Mouse (Mus musculus) bone marrow, adult 2 months (tissue): ENCODE data around the gene Dnal4.

ENCODE experiments used
- CTCF ChIP-seq: fragments of 200-500 bp; IDR thresholded peaks from 2 replicates; pipeline ENCODE4 v1.5.1; 2011; ENCODE audit warnings: low read length, control low read depth; ENCODE audit not compliant: control insufficient read depth, insufficient read depth
- POLR2A ChIP-seq: fragments of 200-500 bp; IDR thresholded peaks from 2 replicates; pipeline ENCODE4 v1.6.1; 2011; ENCODE audit warnings: low read depth, mild to moderate bottlenecking, control low read depth, low read length, borderline replicate concordance; ENCODE audit not compliant: control insufficient read depth

DNA sequence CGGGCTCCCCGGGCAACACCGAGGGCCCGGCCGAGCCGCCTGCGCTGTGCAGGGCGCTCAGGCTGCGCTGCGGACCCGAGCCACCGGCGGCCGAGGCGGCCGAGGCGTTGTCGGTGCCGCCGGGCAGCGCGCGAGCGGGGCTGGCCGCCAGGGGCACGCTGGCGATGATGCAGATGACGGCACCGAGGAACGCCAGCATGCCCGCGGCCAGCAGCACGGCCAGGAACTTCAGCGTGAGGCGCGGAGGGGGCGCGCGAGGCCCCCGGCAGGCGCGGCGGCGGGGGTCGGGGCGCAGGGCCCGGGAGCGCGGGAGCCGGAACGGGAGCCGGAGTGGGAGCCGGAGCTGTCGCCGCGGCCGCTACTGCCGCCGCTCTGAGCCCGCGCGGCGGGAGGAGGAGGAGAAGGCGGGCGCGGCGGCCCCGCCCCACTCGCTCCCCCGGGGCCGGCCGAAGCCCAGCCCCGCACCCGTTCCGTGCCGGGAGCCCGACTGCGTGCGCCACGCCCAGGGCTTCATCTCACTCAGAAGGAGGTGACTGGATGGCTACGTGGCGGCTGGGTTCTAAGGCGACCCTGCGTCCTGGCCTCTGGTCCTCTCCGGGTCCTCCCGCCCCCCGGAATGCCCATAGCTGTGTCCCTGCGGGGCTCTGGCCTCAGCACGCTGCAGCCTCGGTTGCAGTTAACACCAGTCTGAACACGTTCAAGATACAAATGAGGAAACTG is 26.9 kb upstream of the Dnal4 start, which contains the start of gene Nptxr:
- TF ChIP-seq POLR2A (no peak), CTCF (0 out of 2 replicates have a peak, but pooled peaks have one; percentile 2)
